Mouse (Mus musculus) liver, embryonic 14.5 days (tissue): Measurements from ENCODE around the gene Pi4kb. TPM values are rescaled to one million over a fixed set of nuclear protein-coding genes. Genes with fewer than 3 reads are reported as not detected.
"Not testable (repeated sequence)": the region's sequence is repeated elsewhere in the genome, so short reads cannot be mapped to it uniquely, and the experiment has no call there.

Experiments
- ATAC-seq: fragments of 200-750 bp; cut with Nextera tagmentation; 2 replicates; pipeline ENCODE4 v1.8.0; 2017; ENCODE audit warnings: moderate number of reproducible peaks, mild to moderate bottlenecking, moderate library complexity; ENCODE audit not compliant: insufficient read depth
- DNase-seq, 3 experiments: peaks; one replicate each; pipeline ENCODE4 v3.0.0-alpha.2; 2012 to 2013; ENCODE audit warnings: low read depth in 3 of 3, low spot score in 3 of 3
- H3K27ac ChIP-seq: fragments of 300-500 bp; sonication (generic); 2 replicates; pipeline ENCODE4 v1.5.1; 2014; ENCODE audit warnings: moderate library complexity, mild to moderate bottlenecking, control low read depth, inconsistent platforms
- H3K27me3 ChIP-seq: fragments of 300-500 bp; sonication (generic); 2 replicates; pipeline ENCODE4 v1.6.1; 2014; ENCODE audit warnings: mild to moderate bottlenecking, low read length, moderate library complexity; ENCODE audit not compliant: control insufficient read depth, insufficient read depth
- H3K36me3 ChIP-seq: fragments of 300-500 bp; sonication (generic); replicated peaks from 2 replicates; pipeline ENCODE4 v1.6.1; 2014; ENCODE audit warnings: low read depth; ENCODE audit not compliant: control insufficient read depth, insufficient read depth
- H3K4me1 ChIP-seq, 2 experiments: fragments of 200-500 bp in 1 of 2; fragments of 300-500 bp in 1 of 2; sonication (generic) in 1 of 2; replicated peaks; 2 replicates each; pipeline ENCODE4 v1.6.1; 2012 to 2014; ENCODE audit warnings: antibody characterized with exemption in 1 of 2, inconsistent platforms in 1 of 2, low read length in 1 of 2; ENCODE audit not compliant: control insufficient read depth in 2 of 2, insufficient read depth in 2 of 2
- H3K4me2 ChIP-seq: fragments of 300-500 bp; sonication (generic); 2 replicates; pipeline ENCODE4 v1.6.1; 2014; ENCODE audit warnings: low read depth, mild to moderate bottlenecking, control low read depth, moderate library complexity
- H3K4me3 ChIP-seq, 2 experiments: fragments of 200-500 bp in 1 of 2; fragments of 300-500 bp in 1 of 2; sonication (generic) in 1 of 2; 2 replicates each; pipeline ENCODE4 v1.5.1; 2012 to 2014; ENCODE audit warnings: low read depth in 2 of 2, low read length in 2 of 2, mild to moderate bottlenecking in 2 of 2, control low read depth in 1 of 2, inconsistent platforms in 1 of 2, moderate library complexity in 1 of 2; ENCODE audit not compliant: insufficient read depth in 1 of 2
- H3K9ac ChIP-seq: fragments of 300-500 bp; sonication (generic); replicated peaks from 2 replicates; pipeline ENCODE4 v1.6.1; 2014; ENCODE audit warnings: mild to moderate bottlenecking, control low read depth, moderate library complexity
- H3K9me3 ChIP-seq: fragments of 300-500 bp; sonication (generic); 2 replicates; pipeline ENCODE4 v1.6.1; 2016; ENCODE audit warnings: low read length, mixed read lengths; ENCODE audit not compliant: control insufficient read depth
- CTCF ChIP-seq: IDR thresholded peaks from 2 replicates; pipeline ENCODE4 v1.5.1; 2016; ENCODE audit warnings: antibody characterized with exemption, low read depth, control low read depth
- EP300 ChIP-seq: IDR thresholded peaks from 2 replicates; pipeline ENCODE4 v1.6.1; 2016; ENCODE audit warnings: antibody characterized with exemption, low read depth
- WGBS: fragments of 180-500 bp; shearing (Covaris S2); extraction: QIAGEN DNeasy Blood & Tissue Kit; methylation state at CpG from one replicate; pipeline ENCODE4 v1.1.7; 2014; ENCODE audit not compliant: insufficient replicate concordance; 5-methylcytosine and 5-hydroxymethylcytosine counted together
- polyA plus RNA-seq, 2 experiments: library from polyadenylated mRNA; depleted of rRNA in 1 of 2; stranded (reverse) in 1 of 2; unstranded in 1 of 2; fragments of >200 nt; fragmentation: Nextera tagmentation in 1 of 2; extraction: Ambion mirVana in 1 of 2; gene quantifications; 2 replicates each; pipeline versions ENCODE4 v1.2.1 to v1.2.3; 2012 to 2014

Gene Pi4kb
- polyA plus RNA-seq (2012; rRNA removed): 7.3 and 14.0 TPM in 2 replicates
- polyA plus RNA-seq (2014; fragmentation: Nextera tagmentation; extraction: Ambion mirVana): 6.8 and 10.0 TPM in 2 replicates

DNA sequence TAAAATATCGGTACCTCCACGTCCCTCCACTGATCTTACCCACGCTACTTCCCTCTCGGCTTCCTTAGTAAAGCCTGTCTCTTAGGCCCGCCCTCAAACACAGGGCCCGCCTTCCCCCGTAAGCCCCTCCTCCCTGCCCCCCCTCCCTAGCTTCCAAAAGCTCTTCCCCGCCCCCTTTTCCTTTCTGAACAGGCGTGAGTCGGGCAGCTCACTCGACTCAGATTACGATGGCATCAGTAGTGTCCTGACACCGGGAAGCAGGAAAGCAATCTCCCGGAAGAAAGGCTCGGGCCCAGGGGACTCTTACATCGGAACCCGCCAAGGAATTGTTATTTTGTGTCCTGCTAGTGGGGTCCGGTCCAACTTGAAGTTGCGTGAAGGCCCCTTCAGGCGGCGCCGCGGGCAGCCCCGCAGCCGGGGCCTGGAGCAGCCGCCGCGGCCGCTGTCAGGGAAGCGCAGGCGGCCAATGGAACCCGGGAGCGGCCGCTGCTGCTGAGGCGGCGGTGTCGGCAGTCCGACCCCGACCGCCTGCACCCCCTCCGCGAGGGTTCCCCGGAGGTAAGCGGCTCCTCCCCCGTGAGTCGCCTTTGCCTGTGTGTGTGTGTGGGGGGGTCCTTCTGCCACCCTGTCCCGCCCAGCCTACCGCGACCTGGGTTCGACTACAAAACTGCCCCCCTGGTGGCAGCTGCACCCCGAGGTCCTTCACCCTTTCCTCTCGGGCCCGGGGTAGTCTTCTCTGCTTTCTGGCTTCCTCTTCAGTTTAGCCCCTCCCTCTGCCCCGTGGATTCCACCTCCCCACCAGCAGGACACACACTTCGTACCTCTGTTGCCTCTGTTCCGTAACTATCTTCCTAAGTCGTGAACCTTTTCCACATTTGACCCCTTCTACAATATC, at the start of gene Pi4kb:
Gene Pi4kb, plus strand, starts transcription at position 204 of the 895 bp plus-strand sequence.
- Histone ChIP-seq H3K27ac (peak within 1 kb of the TSS; percentile 76), H3K9ac (peak within 1 kb of the TSS; percentile 97), H3K36me3 (peaks cover 2% of the 10 kb centered on the region; the same call in 1 of the 2 replicates), H3K4me3 (peak within 1 kb of the TSS; percentile 97 to 100), H3K27me3 (no peaks in the 10 kb centered on the region), H3K9me3 (no peaks in the 10 kb centered on the region), H3K4me2 (peak within 1 kb of the TSS; percentile 77), H3K4me1 (peaks cover 8 to 13% of the 10 kb centered on the region in 2 experiments)
- peak; percentile 37 for TF ChIP-seq CTCF
- TF ChIP-seq EP300: peak; percentile 46; the same call in 1 of the 2 replicates
- peak; percentile 91 to 92 (median 91) for DNase-seq
- under 1% methylated on average over 57 of the region's 57 CpGs for WGBS
- peak; percentile 95 for ATAC-seq

DNA sequence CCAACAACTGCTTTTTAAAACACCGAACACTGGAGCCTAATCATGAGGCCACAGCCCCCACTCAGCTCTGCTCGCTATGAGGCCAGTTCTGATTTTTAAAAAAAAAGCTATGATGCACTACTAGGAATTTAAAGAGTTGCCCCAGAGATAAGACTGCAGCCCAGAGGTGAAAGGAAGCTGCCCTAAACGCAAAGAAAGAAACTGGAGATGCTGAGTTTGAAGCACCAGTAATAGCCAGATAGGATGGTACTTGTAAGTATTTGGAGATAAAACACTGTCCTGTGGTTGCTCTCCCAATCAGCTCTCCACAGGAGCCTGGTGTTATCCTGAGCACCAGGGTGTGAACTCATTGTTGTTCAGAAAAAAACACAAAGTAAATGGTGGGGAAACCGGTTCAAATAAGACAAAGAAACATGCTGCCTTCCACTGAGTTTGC, 48.2 kb upstream of the Pi4kb start:
- ATAC-seq (peak; percentile 95), DNase-seq (peak in 1 of 3 experiments; percentile 41)
- H3K4me3 ChIP-seq, H3K9ac ChIP-seq, H3K27me3 ChIP-seq, H3K9me3 ChIP-seq, H3K36me3 ChIP-seq: not testable (repeated sequence)
- H3K4me2 ChIP-seq: peak overlapping the region; percentile 22; the same call in 1 of the 2 replicates
- peak; percentile 78 for TF ChIP-seq EP300
- peaks cover 10 to 38% of the 10 kb centered on the region in 2 experiments; a peak in 3 of 4 replicates for H3K4me1 ChIP-seq
- peak overlapping the region; percentile 57; the same call in 1 of the 2 replicates for H3K27ac ChIP-seq
- 8% methylated on average over 4 of the region's 4 CpGs for WGBS

DNA sequence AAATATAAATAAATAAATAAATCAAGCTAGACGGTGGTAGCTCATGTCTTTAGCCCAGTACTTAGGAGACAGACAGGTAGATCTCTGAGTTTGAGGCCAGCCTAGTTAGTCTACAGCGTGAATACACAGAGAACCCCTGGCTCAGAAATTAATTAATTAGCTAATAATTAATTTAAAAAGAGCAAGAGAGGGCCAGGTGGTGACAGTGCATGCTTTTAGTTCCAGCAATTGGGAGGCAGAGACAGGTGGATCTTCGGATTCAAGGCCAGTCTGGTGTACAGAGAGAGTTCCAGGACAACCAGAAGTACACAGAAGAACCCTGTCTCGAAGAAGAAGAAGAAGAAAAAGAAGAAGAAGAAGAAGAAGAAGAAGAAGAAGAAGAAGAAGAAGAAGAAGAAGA, 45.6 kb upstream of the Pi4kb start:
- H3K4me2 ChIP-seq, H3K36me3 ChIP-seq, H3K27ac ChIP-seq, H3K9ac ChIP-seq, H3K9me3 ChIP-seq, ATAC-seq, H3K4me3 ChIP-seq, H3K27me3 ChIP-seq, DNase-seq: not testable (repeated sequence)
- WGBS: 66% methylated on average over 4 of the region's 4 CpGs
- peaks cover 11 to 56% of the 10 kb centered on the region in 2 experiments for H3K4me1 ChIP-seq

DNA sequence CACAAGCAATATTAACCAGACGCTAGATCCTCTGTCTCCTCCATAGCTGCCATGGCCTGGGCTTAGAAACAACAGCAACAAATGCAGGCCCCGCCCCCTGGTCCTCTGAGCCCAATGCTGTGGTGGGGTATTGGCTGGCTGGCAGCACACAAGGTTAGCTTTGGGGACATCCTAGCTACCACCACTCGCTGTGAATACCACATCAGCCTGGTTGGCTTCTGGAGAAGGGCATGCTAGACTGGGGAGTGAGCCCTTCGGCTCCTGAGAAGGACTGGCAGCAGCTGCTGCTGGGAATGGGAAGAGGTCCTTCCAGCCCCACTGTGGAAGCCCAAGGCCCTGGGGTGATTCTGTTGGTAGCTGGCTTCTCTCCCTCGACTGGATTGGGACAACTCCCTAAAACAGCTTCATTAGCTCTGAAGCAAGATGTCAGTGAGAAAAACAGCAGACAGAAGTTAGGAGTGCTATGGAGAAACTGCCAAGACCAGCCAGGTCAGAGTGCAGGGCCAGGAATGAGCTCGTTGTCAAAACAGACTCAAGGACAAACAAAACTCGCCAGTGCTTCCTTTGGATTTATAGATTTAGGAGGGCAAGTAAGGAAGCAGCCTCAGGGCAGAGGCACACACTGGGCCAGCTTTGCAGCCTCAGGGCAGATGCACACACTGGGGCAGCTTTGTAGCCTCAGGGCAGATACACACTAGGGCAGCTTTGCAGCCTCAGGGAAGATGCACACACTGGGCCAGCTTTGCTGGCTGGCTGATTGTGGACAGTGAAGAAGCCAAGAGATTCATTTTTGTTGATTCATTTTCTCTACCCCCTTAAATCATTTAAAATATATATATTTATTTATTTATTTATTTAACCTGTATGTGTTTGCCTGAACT, 43.9 kb upstream of the Pi4kb start:
- not testable (repeated sequence) for H3K36me3 ChIP-seq, H3K4me2 ChIP-seq, DNase-seq, ATAC-seq, H3K27ac ChIP-seq, H3K9me3 ChIP-seq, H3K27me3 ChIP-seq, H3K9ac ChIP-seq, H3K4me3 ChIP-seq
- 59% methylated on average over 7 of the region's 7 CpGs for WGBS
- peaks cover 8 to 54% of the 10 kb centered on the region in 2 experiments for H3K4me1 ChIP-seq
